Mouse (Mus musculus): ENCODE results near the gene Csdc2. TPM values are rescaled to one million over a fixed set of nuclear protein-coding genes. Genes with fewer than 3 reads are reported as not detected.
"Not testable (repeated sequence)": the region's sequence is repeated elsewhere in the genome, so short reads cannot be mapped to it uniquely, and the experiment has no call there.

Gene Csdc2
- polyA plus RNA-seq, 1 experiment from 2014 or later, result 17.5 TPM

DNA sequence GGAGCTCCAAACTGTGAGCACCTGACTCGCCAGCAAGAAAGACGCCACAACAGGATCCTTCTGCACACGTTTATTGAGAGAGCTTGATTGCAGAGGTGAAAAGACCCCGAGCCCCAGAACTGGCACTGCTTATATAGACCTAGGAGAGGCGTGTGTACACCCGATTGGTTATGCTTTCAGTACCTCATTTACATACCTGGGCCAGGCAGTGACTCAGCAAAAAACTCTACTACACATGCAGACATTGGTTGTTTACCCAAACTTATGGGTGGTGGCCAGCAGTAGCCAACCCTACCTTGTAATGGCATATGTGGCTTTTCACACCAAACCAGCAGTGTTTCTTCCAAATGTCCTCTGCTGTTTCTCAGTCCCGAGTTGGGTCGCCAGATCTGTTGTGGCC, 38.6 kb downstream of the Csdc2 start:
- H3K27me3 ChIP-seq, result not testable (repeated sequence)

DNA sequence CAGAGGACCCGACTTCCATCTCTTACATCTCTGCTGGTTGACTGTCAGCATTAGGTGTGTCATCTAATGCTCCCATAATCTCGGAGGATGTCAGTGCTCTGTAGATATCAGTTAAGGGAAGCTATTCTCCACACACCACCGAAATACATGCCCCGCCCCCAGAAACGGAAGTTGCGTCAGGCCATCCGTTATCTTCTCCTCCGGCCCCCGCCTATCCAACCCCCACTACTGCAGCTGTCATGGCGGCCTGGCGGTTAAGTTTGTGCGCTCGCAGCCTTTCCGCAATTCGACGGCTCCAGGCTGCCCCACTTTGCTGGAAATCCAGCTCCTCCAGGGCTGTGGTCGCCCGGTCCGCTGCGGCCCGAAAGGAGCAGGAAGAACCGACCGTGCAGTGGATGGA, 43.8 kb downstream of the Csdc2 start, which contains the start of gene 1700029P11Rik:
1700029P11Rik (plus strand) TSS at position 220 of the 400 bp plus-strand sequence.
- ATAC-seq (ENCODE audit: insufficient number of reproducible peaks, low FRiP score, low TSS enrichment, low read depth), result no peak
- 97% methylated on average over 23 of the region's 23 CpGs for WGBS
- no peaks in the 10 kb centered on the region for H3K36me3 ChIP-seq
- no peak within 1 kb of the TSS for H3K9ac ChIP-seq
- H3K9me3 ChIP-seq (replicated peaks), result no peaks in the 10 kb centered on the region
- H3K4me3 ChIP-seq (replicated peaks), result no peak within 1 kb of the TSS
- H3K4me2 ChIP-seq (replicated peaks), result no peak within 1 kb of the TSS
- no peaks in the 10 kb centered on the region for H3K27me3 ChIP-seq
- H3K27ac ChIP-seq (replicated peaks), result no peak within 1 kb of the TSS
- no peaks in the 10 kb centered on the region for H3K4me1 ChIP-seq

More for the DNA sequence above, 38.6 kb downstream of the Csdc2 start:
- H3K9ac ChIP-seq; H3K36me3 ChIP-seq; H3K4me1 ChIP-seq; H3K4me3 ChIP-seq (replicated peaks); H3K4me2 ChIP-seq (replicated peaks); ATAC-seq (ENCODE audit: insufficient number of reproducible peaks, low FRiP score, low TSS enrichment, low read depth); H3K27ac ChIP-seq (replicated peaks); H3K9me3 ChIP-seq (replicated peaks): not testable (repeated sequence)
- WGBS, result 90% methylated on average over 8 of the region's 8 CpGs

DNA sequence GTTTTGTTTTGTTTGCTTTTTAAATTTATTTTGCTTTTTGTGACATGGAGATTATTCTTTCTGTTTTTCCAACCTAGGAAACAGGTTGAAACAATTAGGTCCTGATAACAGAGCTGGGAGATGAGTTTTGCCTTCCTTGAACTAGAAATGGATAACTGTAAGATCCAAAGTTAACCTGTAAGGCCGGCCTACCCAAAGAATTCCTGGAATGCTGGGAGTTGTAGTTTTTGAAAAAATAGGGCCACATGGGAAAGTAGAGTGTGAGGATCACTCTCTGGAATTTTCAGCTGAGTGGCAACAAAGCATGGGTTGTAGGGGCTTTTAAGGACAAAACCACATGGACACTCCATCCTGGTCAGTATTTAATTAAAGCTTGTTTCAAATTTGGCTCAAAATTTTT, 45.6 kb downstream of the Csdc2 start:
- Histone ChIP-seq H3K9me3 (replicated peaks) (no peaks in the 10 kb centered on the region), H3K36me3 (no peaks in the 10 kb centered on the region), H3K4me3 (replicated peaks) (no peak overlapping the region), H3K27ac (replicated peaks) (no peak overlapping the region), H3K27me3 (no peaks in the 10 kb centered on the region), H3K4me1 (no peaks in the 10 kb centered on the region), H3K9ac (no peak overlapping the region), H3K4me2 (replicated peaks) (no peak overlapping the region)
- ATAC-seq (ENCODE audit: insufficient number of reproducible peaks, low FRiP score, low TSS enrichment, low read depth), result no peak
- WGBS, result 54% methylated on average over 1 of the region's 1 CpGs

DNA sequence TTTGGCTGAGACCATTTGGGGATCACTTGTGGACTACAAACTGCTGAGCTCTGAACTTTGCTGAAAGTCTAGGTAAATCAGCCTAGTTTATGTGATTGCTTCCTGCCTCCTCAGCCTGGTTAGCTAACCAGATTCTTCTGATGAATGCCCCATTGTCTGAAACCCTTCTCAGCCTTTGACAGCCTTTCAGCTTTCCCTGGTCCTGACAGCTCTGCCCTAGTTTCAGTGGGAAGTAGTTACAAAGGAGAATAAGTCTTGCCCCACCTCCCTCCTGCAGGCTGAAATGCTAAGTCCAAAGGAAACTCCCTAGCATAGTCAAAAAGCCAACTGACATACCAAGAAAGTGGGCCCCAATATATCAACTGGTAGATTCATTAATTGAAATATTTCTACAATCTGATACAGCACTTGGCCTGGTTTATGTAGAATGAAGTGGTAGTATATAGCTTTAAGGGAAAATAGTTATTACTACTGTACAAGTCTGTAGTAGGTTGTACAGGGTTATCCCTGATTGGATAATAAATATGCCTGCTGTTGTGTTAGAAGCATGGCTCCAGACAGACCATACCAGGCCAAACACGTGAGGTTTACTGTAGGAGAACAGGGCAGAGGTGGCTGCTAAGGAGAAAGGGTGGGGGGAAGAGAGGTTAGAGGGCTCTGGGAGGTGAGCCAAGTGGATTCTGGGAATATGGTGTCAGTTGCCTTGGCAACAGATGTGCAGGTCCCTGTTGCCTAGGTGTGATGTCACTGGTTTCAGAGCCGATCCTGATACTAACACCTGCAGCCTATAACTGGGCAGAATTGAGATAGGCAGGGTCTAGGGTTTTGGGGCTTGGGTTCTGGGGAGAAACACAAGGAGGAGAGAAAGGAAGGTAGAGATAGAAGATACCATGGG, 49.0 kb downstream of the Csdc2 start:
- Histone ChIP-seq H3K4me3 (replicated peaks) (no peak overlapping the region), H3K9ac (no peak overlapping the region), H3K27me3 (no peaks in the 10 kb centered on the region), H3K4me2 (replicated peaks) (no peak overlapping the region), H3K27ac (replicated peaks) (no peak overlapping the region), H3K4me1 (no peaks in the 10 kb centered on the region; the same call in 1 of the 2 replicates), H3K9me3 (replicated peaks) (no peaks in the 10 kb centered on the region), H3K36me3 (no peaks in the 10 kb centered on the region)
- 62% methylated on average over 2 of the region's 2 CpGs for WGBS
- ATAC-seq (ENCODE audit: insufficient number of reproducible peaks, low FRiP score, low TSS enrichment, low read depth), result no peak

DNA sequence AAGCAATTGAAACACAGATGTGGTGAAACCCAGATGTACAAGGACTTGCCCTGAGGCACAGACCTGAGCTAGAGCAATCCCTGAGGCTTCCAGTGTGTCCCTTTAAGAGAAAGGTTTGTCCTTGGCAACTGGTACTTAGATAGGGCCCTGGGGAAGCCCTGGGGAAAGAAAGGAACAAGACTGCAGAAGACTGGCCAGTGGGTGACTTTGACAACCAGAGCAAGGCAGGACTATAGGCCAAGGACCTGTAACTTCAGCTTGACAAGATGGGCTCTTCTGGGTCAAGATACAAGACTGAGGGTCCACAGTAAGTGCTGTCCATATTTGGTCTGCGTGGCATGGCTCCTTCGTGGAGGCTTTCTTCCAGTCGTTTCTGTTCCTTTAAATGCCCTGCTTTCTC, 51.1 kb downstream of the Csdc2 start, which contains the start of gene Xrcc6:
Xrcc6 (plus strand) TSS at position 190 of the 400 bp plus-strand sequence.
- WGBS, result 74% methylated on average over 3 of the region's 3 CpGs
- H3K4me1 ChIP-seq, result no peaks in the 10 kb centered on the region; the same call in 1 of the 2 replicates

DNA sequence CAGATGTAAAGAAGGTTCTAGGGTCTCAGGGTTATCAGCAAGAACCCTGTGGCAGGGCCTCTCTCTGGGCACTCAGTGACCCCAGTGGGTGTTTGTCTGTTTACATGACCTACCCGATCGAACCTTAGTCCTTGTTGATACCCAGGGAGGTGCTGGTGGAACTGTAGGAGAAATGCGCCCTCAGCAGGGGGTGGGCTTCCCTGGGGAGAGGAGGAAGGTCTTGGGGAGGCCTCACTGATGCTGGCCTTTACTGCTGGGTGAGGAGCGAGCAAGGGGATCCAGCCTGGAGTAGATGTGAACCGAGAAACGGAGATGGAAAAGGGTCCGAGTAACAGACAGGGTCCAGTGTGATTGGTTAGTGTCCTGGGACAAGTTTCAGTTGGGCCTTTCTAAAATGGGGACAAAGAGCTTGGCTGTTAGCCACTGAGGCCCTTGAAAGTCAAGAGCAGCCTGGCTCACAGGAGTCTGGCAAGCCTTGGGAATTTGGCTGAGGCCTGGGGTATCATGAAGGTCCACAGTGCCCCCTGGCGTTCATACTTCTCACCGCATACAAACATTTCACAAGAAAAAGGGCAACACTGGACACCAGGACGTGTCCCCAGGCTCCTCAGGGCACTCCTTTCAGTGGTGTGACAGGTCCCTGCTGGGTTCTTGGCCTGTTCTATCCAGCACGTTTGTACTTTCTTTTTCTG, 53.0 kb downstream of the Csdc2 start:
- Histone ChIP-seq H3K36me3 (peaks cover 15% of the 10 kb centered on the region), H3K27ac (replicated peaks) (no peak overlapping the region), H3K9me3 (replicated peaks) (no peaks in the 10 kb centered on the region), H3K9ac (no peak overlapping the region), H3K27me3 (no peaks in the 10 kb centered on the region), H3K4me3 (replicated peaks) (no peak overlapping the region), H3K4me1 (no peaks in the 10 kb centered on the region; the same call in 1 of the 2 replicates), H3K4me2 (replicated peaks) (no peak overlapping the region)
- ATAC-seq (ENCODE audit: insufficient number of reproducible peaks, low FRiP score, low TSS enrichment, low read depth), result peak; percentile 56; the same call in 1 of the 2 replicates
- WGBS, result 43% methylated on average over 11 of the region's 11 CpGs

More for the DNA sequence above, 51.1 kb downstream of the Csdc2 start, which contains the start of gene Xrcc6:
- Histone ChIP-seq H3K9ac (no peak within 1 kb of the TSS), H3K27ac (replicated peaks) (no peak within 1 kb of the TSS), H3K36me3 (0 out of 2 replicates have a peak, but pooled peaks cover 6% of the 10 kb centered on the region), H3K9me3 (replicated peaks) (no peaks in the 10 kb centered on the region), H3K4me2 (replicated peaks) (no peak within 1 kb of the TSS), H3K4me3 (replicated peaks) (no peak within 1 kb of the TSS), H3K27me3 (no peaks in the 10 kb centered on the region)
- no peak for ATAC-seq (ENCODE audit: insufficient number of reproducible peaks, low FRiP score, low TSS enrichment, low read depth)

DNA sequence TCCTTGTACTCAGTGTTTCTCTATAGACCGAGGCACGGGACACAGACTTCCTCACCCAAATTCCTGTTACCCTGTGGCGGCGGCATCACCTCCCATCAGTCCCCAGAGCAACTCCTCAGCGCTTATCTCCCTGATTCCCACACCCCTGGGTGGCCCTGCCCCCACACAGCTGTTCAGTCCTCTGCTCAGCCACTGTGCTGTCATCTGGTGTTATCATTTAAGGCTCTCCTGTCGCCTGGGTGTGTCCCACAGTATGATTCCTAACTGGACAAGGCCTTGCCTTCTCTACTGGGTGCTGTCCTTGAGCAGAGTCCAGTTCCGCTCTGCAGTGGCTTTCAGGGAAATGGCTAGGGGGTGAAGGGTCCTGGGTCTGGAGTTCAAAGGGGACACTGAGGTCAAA, 54.0 kb downstream of the Csdc2 start:
- WGBS, result 52% methylated on average over 7 of the region's 7 CpGs
- Histone ChIP-seq H3K27ac (replicated peaks) (no peak overlapping the region), H3K9me3 (replicated peaks) (no peaks in the 10 kb centered on the region), H3K4me1 (no peaks in the 10 kb centered on the region; the same call in 1 of the 2 replicates), H3K4me2 (replicated peaks) (no peak overlapping the region), H3K4me3 (replicated peaks) (no peak overlapping the region), H3K9ac (no peak overlapping the region), H3K27me3 (no peaks in the 10 kb centered on the region), H3K36me3 (peaks cover 25% of the 10 kb centered on the region)
- no peak for ATAC-seq (ENCODE audit: insufficient number of reproducible peaks, low FRiP score, low TSS enrichment, low read depth)

DNA sequence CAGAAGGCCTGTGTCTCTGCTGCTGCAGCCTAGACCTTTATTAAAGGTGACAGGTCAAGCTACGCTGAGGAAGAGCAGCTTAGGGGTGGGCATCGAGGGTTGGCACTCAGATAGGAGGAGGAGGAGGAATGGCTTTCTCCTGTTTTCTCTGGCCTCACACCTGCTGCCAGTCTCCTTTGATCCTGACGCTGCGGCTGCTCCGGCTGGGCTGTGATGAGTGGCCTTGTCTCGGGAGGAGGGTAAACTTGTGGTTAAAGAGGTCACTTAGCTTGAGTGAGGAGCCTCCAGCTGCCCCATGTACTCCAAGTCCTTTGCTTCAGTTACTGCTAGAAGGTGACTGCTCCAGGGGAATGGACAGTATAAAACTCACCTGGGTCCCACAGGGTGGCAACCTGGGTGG, 57.4 kb downstream of the Csdc2 start:
- H3K4me1 ChIP-seq, result no peaks in the 10 kb centered on the region; the same call in 1 of the 2 replicates
- H3K36me3 ChIP-seq, result peaks cover 57% of the 10 kb centered on the region
- WGBS, result 88% methylated on average over 6 of the region's 6 CpGs
- H3K9ac ChIP-seq, result no peak overlapping the region
- H3K27ac ChIP-seq (replicated peaks), result no peak overlapping the region
- ATAC-seq (ENCODE audit: insufficient number of reproducible peaks, low FRiP score, low TSS enrichment, low read depth), result no peak
- H3K27me3 ChIP-seq, result no peaks in the 10 kb centered on the region
- no peak overlapping the region for H3K4me2 ChIP-seq (replicated peaks)
- no peak overlapping the region for H3K4me3 ChIP-seq (replicated peaks)
- H3K9me3 ChIP-seq (replicated peaks), result no peaks in the 10 kb centered on the region

Other genes with a start within 250 kb of the Csdc2 start
- gene Chadl, start 239.5 kb upstream of the Csdc2 start, polyA plus RNA-seq (2015; fragmentation: Nextera tagmentation; extraction: Ambion mirVana), result 10.4 and 12.4 TPM in 2 replicates
- 29.5 and 31.2 TPM in 2 replicates for gene Zc3h7b, start 191.7 kb upstream of the Csdc2 start, polyA plus RNA-seq (2015; fragmentation: Nextera tagmentation; extraction: Ambion mirVana)
- 98.3 and 102 TPM in 2 replicates for gene Rangap1, start 191.2 kb upstream of the Csdc2 start, polyA plus RNA-seq (2015; fragmentation: Nextera tagmentation; extraction: Ambion mirVana)
- gene Tef, start 134.3 kb upstream of the Csdc2 start, polyA plus RNA-seq (2015; fragmentation: Nextera tagmentation; extraction: Ambion mirVana), result 31.1 and 32.3 TPM in 2 replicates
- gene Tob2, start 78.0 kb upstream of the Csdc2 start, polyA plus RNA-seq (2015; fragmentation: Nextera tagmentation; extraction: Ambion mirVana), result 31.4 and 33.8 TPM in 2 replicates
- gene Phf5a, start 64.8 kb upstream of the Csdc2 start, polyA plus RNA-seq (2015; fragmentation: Nextera tagmentation; extraction: Ambion mirVana), result 133 and 145 TPM in 2 replicates
- gene Aco2, start 64.5 kb upstream of the Csdc2 start, polyA plus RNA-seq (2015; fragmentation: Nextera tagmentation; extraction: Ambion mirVana), result 156 and 164 TPM in 2 replicates
- gene Polr3h, start 10.5 kb upstream of the Csdc2 start, polyA plus RNA-seq (2015; fragmentation: Nextera tagmentation; extraction: Ambion mirVana), result 64.2 and 65.3 TPM in 2 replicates
- 35.9 and 39.6 TPM in 2 replicates for gene Pmm1, start 24.2 kb downstream of the Csdc2 start, polyA plus RNA-seq (2015; fragmentation: Nextera tagmentation; extraction: Ambion mirVana)
- not detected in 2 replicates for gene 1700029P11Rik, start 43.8 kb downstream of the Csdc2 start, polyA plus RNA-seq (2015; fragmentation: Nextera tagmentation; extraction: Ambion mirVana)
- gene Xrcc6, start 51.1 kb downstream of the Csdc2 start, polyA plus RNA-seq (2015; fragmentation: Nextera tagmentation; extraction: Ambion mirVana), result 75.5 and 82.1 TPM in 2 replicates
- gene Desi1, start 97.1 kb downstream of the Csdc2 start, polyA plus RNA-seq (2015; fragmentation: Nextera tagmentation; extraction: Ambion mirVana), result 29.3 and 29.8 TPM in 2 replicates
- 246 and 260 TPM in 2 replicates for gene Snu13, start 110.8 kb downstream of the Csdc2 start, polyA plus RNA-seq (2015; fragmentation: Nextera tagmentation; extraction: Ambion mirVana)
- not detected in 2 replicates for gene 4930407I10Rik, start 122.4 kb downstream of the Csdc2 start, polyA plus RNA-seq (2015; fragmentation: Nextera tagmentation; extraction: Ambion mirVana)
- gene Mei1, start 133.2 kb downstream of the Csdc2 start, polyA plus RNA-seq (2015; fragmentation: Nextera tagmentation; extraction: Ambion mirVana), result 0.04 and 0.11 TPM in 2 replicates
- 27.6 and 31.1 TPM in 2 replicates for gene Ccdc134, start 191.2 kb downstream of the Csdc2 start, polyA plus RNA-seq (2015; fragmentation: Nextera tagmentation; extraction: Ambion mirVana)
- gene Srebf2, start 210.4 kb downstream of the Csdc2 start, polyA plus RNA-seq (2015; fragmentation: Nextera tagmentation; extraction: Ambion mirVana), result 159 and 162 TPM in 2 replicates